Mouse (Mus musculus) testis, adult 2 months (tissue): ENCODE data around the gene Csnk2a1.

ENCODE experiments used
- CTCF ChIP-seq: fragments of 200-500 bp; IDR thresholded peaks from 2 replicates; pipeline ENCODE4 v1.5.1; 2012; ENCODE audit warnings: low read depth, mild to moderate bottlenecking, inconsistent platforms, low read length, moderate library complexity; ENCODE audit not compliant: control insufficient read depth, insufficient read depth, insufficient replicate concordance
- POLR2A ChIP-seq: fragments of 200-500 bp; IDR thresholded peaks from 2 replicates; pipeline ENCODE4 v1.6.1; 2012; ENCODE audit warnings: low read depth, mild to moderate bottlenecking, inconsistent platforms, low read length, moderate library complexity; ENCODE audit not compliant: control insufficient read depth

- TF ChIP-seq CTCF (no peak), POLR2A (no peak)
These were observed 37.4 kb upstream of the Csnk2a1 start for GRCm38 (mm10) chr2:152189213-152189612.
